Mouse (Mus musculus) myocyte (in vitro differentiated cells): ENCODE measurements at regions not wholly inside any gene's neighbourhood (a gene's known extent, or its start where the extent isn't known, plus 50 kb on each side); places are given as distances from the start of the nearest gene placed in this dataset.

ENCODE experiments used
- E2F4 ChIP-seq: IDR thresholded peaks from one replicate; pipeline ENCODE4 v1.6.1; 2011; ENCODE audit warnings: mild to moderate bottlenecking, control low read depth, moderate library complexity; ENCODE audit not compliant: insufficient read depth
- MAX ChIP-seq: IDR thresholded peaks from one replicate; pipeline ENCODE4 v1.6.1; 2011; ENCODE audit warnings: low read depth, mild to moderate bottlenecking, control low read depth
- MYOD1 ChIP-seq, 3 experiments: IDR thresholded peaks; one replicate each; pipeline ENCODE4 v1.6.1; 2011; ENCODE audit warnings: control low read depth in 2 of 3, low read depth in 2 of 3, mild to moderate bottlenecking in 2 of 3, moderate library complexity in 1 of 3; ENCODE audit not compliant: insufficient read length in 2 of 3, control insufficient read depth in 1 of 3
- POLR2A ChIP-seq: IDR thresholded peaks from one replicate; pipeline ENCODE4 v1.6.1; 2011; ENCODE audit warnings: low read depth, mild to moderate bottlenecking, control low read depth, moderate library complexity; ENCODE audit not compliant: insufficient read length
- TCF12 ChIP-seq: IDR thresholded peaks from one replicate; pipeline ENCODE4 v1.6.1; 2011; ENCODE audit warnings: mild to moderate bottlenecking, control low read depth; ENCODE audit not compliant: poor library complexity, insufficient read depth, severe bottlenecking

GRCm38 (mm10) chr1:57689253-57689652 is 84.7 kb upstream of the Spats2l start:
- TF ChIP-seq POLR2A, result no peak
- TF ChIP-seq MYOD1 (IDR thresholded peaks at IDR 0.05; ENCODE audit: control insufficient read depth in 1 of 3, insufficient read length in 2 of 3, low read depth in 2 of 3), result no peak
- no peak for TF ChIP-seq TCF12
- TF ChIP-seq MAX, result no peak
- no peak for TF ChIP-seq E2F4
